Mouse (Mus musculus) midbrain, embryonic 12.5 days (tissue): Measurements from ENCODE around the gene Gm20388. TPM values are rescaled to one million over a fixed set of nuclear protein-coding genes. Genes with fewer than 3 reads are reported as not detected.

ENCODE experiments used
- ATAC-seq: fragments of 200-750 bp; cut with Nextera tagmentation; 2 replicates; pipeline ENCODE4 v1.8.0; 2017; ENCODE audit warnings: low read depth, moderate TSS enrichment, moderate library complexity; ENCODE audit not compliant: low FRiP score
- H3K27ac ChIP-seq: fragments of 300-500 bp; sonication (generic); replicated peaks from 2 replicates; pipeline ENCODE4 v1.5.1; 2016; ENCODE audit warnings: mild to moderate bottlenecking
- H3K27me3 ChIP-seq: fragments of 300-500 bp; sonication (generic); 2 replicates; pipeline ENCODE4 v1.6.1; 2016; ENCODE audit warnings: mild to moderate bottlenecking
- H3K36me3 ChIP-seq: fragments of 300-500 bp; sonication (generic); 2 replicates; pipeline ENCODE4 v1.6.1; 2016
- H3K4me1 ChIP-seq: fragments of 300-500 bp; sonication (generic); 2 replicates; pipeline ENCODE4 v1.6.1; 2016
- H3K4me2 ChIP-seq: fragments of 300-500 bp; sonication (generic); replicated peaks from 2 replicates; pipeline ENCODE4 v1.6.1; 2016; ENCODE audit warnings: mild to moderate bottlenecking, moderate library complexity
- H3K4me3 ChIP-seq: fragments of 300-500 bp; sonication (generic); 2 replicates; pipeline ENCODE4 v1.5.1; 2016; ENCODE audit warnings: mild to moderate bottlenecking
- H3K9ac ChIP-seq: fragments of 300-500 bp; sonication (generic); replicated peaks from 2 replicates; pipeline ENCODE4 v1.6.1; 2016; ENCODE audit warnings: mild to moderate bottlenecking, moderate library complexity
- H3K9me3 ChIP-seq: fragments of 300-500 bp; sonication (generic); 2 replicates; pipeline ENCODE4 v1.6.1; 2016; ENCODE audit warnings: mild to moderate bottlenecking
- WGBS: fragments of 180-500 bp; shearing (Covaris S2); methylation state at CpG from one replicate; pipeline ENCODE4 v1.1.7; 2016; 5-methylcytosine and 5-hydroxymethylcytosine counted together
- polyA plus RNA-seq: library from polyadenylated mRNA; unstranded; fragments of >200 nt; fragmentation: Nextera tagmentation; extraction: Ambion mirVana; gene quantifications from 2 replicates; pipeline ENCODE4 v1.2.1, GENCODE M21; 2016

The Gm20388 gene
- polyA plus RNA-seq, 1 experiment from 2014 or later: not detected

- H3K27me3 ChIP-seq: peaks cover 53% of the 10 kb centered on the region
- H3K9me3 ChIP-seq: no peaks in the 10 kb centered on the region
- no peaks in the 10 kb centered on the region for H3K36me3 ChIP-seq
- WGBS: under 1% methylated on average over 24 of the region's 25 CpGs
- peaks cover 74% of the 10 kb centered on the region for H3K4me1 ChIP-seq
- peak overlapping the region; percentile 100 for H3K27ac ChIP-seq
- H3K4me2 ChIP-seq: peak overlapping the region; percentile 90
- H3K4me3 ChIP-seq: peak overlapping the region; percentile 85
- H3K9ac ChIP-seq: peak overlapping the region; percentile 93
- no peak for ATAC-seq
Measured at GRCm38 (mm10) chr8:120488636-120489131, 578.0 kb downstream of the Gm20388 start.

GRCm38 (mm10) chr8:120489142-120489754 lies 578.6 kb downstream of the Gm20388 start:
- Histone ChIP-seq H3K36me3 (no peaks in the 10 kb centered on the region), H3K27me3 (peaks cover 52% of the 10 kb centered on the region), H3K4me1 (peaks cover 74% of the 10 kb centered on the region), H3K4me2 (peak overlapping the region; percentile 90), H3K9ac (peak overlapping the region; percentile 93), H3K4me3 (peak overlapping the region; percentile 85), H3K27ac (peak overlapping the region; percentile 100), H3K9me3 (no peaks in the 10 kb centered on the region)
- no peak for ATAC-seq
- 0% methylated on average over 66 of the region's 73 CpGs for WGBS

- no peak for ATAC-seq
- H3K27me3 ChIP-seq: peaks cover 46% of the 10 kb centered on the region
- 2% methylated on average over 15 of the region's 15 CpGs for WGBS
Measured at GRCm38 (mm10) chr8:120489771-120490281, 579.2 kb downstream of the Gm20388 start.

GRCm38 (mm10) chr8:120490354-120491141 lies 579.9 kb downstream of the Gm20388 start:
- ATAC-seq: no peak
- 15% methylated on average over 12 of the region's 12 CpGs for WGBS
- H3K27ac ChIP-seq: peak overlapping the region; percentile 100
- H3K4me1 ChIP-seq: peaks cover 74% of the 10 kb centered on the region
- peaks cover 45% of the 10 kb centered on the region for H3K27me3 ChIP-seq
- no peaks in the 10 kb centered on the region for H3K36me3 ChIP-seq
- no peaks in the 10 kb centered on the region for H3K9me3 ChIP-seq
- peak overlapping the region; percentile 90 for H3K4me2 ChIP-seq
- peak overlapping the region; percentile 85 for H3K4me3 ChIP-seq
- H3K9ac ChIP-seq: peak overlapping the region; percentile 93

More at GRCm38 (mm10) chr8:120489771-120490281, 579.2 kb downstream of the Gm20388 start:
- Histone ChIP-seq H3K4me2 (peak overlapping the region; percentile 90), H3K9ac (peak overlapping the region; percentile 93), H3K4me3 (peak overlapping the region; percentile 85), H3K9me3 (no peaks in the 10 kb centered on the region), H3K4me1 (peaks cover 74% of the 10 kb centered on the region), H3K27ac (peak overlapping the region; percentile 100), H3K36me3 (no peaks in the 10 kb centered on the region)

DNA sequence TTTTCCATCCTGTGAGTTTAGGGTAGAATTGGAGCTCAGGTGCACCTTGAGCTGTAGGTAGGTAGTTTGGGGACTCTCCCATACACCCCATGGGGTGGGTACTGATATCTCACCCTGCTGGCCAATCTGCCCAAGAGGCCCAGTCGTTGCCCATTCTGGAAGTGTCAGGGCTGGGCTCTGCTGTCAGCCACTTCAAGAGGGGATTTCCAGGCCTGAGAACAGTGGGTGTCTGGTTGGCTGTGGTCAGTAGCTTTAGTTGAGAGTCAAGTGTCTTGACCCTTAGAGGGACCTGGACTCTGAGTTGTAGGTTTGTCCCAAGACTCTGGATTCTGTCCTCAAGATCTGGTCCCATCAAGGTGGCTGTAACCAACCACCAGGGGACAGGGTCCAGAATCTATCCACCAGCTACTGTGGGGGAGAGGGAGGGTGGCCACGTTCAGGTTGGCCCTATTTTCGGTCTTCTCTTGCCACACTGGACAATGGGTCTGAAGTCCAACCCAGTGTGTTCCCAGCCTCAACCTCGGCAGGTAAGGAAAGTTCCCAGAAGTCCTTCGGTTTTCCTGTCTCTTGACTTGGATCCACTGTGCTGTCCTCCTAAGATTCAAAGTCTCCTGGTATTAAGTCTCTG lies 580.6 kb downstream of the Gm20388 start:
- Histone ChIP-seq H3K27ac (no peak overlapping the region), H3K36me3 (no peaks in the 10 kb centered on the region), H3K9ac (peak overlapping the region; percentile 93), H3K27me3 (peaks cover 52% of the 10 kb centered on the region), H3K4me2 (peak overlapping the region; percentile 90), H3K4me1 (peaks cover 71% of the 10 kb centered on the region), H3K9me3 (no peaks in the 10 kb centered on the region), H3K4me3 (peak overlapping the region; percentile 85)
- no peak for ATAC-seq
- WGBS: 73% methylated on average over 5 of the region's 5 CpGs

GRCm38 (mm10) chr8:120492193-120492880 lies 581.7 kb downstream of the Gm20388 start:
- Histone ChIP-seq H3K4me3 (peak overlapping the region; percentile 85), H3K27ac (peak overlapping the region; percentile 39; the same call in 1 of the 2 replicates), H3K9ac (peak overlapping the region; percentile 52), H3K4me2 (peak overlapping the region; percentile 90), H3K9me3 (no peaks in the 10 kb centered on the region), H3K4me1 (peaks cover 76% of the 10 kb centered on the region), H3K36me3 (no peaks in the 10 kb centered on the region), H3K27me3 (peaks cover 59% of the 10 kb centered on the region)
- 51% methylated on average over 14 of the region's 14 CpGs for WGBS
- no peak for ATAC-seq

DNA sequence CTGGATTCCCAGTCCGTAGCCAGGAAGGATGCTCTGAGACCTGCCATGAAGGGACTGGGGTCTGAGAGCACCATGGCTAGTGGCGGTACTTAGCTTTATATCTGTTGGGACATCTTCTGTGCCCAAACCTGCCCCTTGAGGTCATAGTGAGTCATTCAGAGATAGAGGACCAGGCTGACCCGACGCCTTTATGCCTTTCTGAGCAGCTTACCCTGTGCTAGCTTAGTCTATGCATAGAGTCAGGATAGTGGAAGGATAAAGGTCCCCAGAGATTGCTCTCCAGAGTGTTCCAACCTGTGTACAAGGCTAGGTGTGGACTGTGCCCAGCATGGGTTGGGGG lies 582.2 kb downstream of the Gm20388 start:
- Histone ChIP-seq H3K27ac (peak overlapping the region; percentile 39; the same call in 1 of the 2 replicates), H3K4me3 (peak overlapping the region; percentile 85), H3K4me2 (peak overlapping the region; percentile 90), H3K9ac (peak overlapping the region; percentile 52), H3K27me3 (peaks cover 59% of the 10 kb centered on the region), H3K4me1 (peaks cover 81% of the 10 kb centered on the region), H3K36me3 (no peaks in the 10 kb centered on the region), H3K9me3 (no peaks in the 10 kb centered on the region)
- no peak for ATAC-seq
- 50% methylated on average over 4 of the region's 4 CpGs for WGBS

DNA sequence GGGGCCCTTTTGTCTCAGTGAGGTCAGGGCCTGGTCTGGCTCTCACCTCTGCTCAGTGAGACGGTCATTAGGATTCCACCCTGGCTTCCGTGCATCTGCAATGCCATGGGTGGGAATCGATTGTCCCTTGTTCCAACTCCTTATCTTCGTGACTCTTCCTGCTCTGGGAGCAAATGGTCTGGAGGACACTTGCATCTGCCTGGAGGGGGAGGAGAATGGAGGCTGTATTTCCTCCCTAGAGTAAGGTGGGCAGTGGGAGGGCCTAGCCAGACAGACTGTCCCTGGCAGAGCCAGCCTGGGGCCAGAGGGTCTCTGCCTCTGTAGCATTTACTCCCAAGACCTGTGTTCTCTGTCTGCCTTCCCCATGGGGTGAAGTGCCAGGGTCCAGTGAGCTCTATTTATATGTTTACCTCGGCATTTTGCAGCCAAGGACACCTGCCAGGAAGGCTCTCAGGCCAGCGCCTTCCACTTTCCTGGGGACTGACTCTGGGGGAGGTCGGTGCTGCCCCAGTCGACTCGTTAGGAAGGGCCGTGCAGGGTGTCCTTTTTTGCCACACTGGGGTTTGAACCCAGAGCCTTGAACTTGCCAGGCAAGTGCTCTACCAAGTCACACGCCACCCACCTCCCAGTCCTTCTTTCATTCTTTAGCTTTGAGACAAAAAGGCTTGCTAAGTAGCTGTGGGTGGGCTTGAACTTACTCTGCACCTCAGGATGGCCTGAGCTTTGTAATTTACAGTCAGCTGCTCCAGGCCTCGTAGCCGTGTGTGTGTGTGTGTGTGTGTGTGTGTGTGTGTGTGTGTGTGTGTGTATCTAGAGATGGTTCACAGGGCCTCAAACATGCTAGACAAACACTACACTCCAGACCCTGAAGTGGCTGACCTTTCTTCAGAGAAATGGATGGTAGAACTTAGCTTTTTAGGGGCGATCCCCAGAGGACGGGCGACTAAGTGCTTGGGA lies 583.1 kb downstream of the Gm20388 start:
- peak overlapping the region; percentile 90 for H3K4me2 ChIP-seq
- H3K9ac ChIP-seq: peak overlapping the region; percentile 41
- H3K4me3 ChIP-seq: peak overlapping the region; percentile 85
- peaks cover 59% of the 10 kb centered on the region for H3K27me3 ChIP-seq
- ATAC-seq: no peak
- H3K9me3 ChIP-seq: no peaks in the 10 kb centered on the region
- no peaks in the 10 kb centered on the region for H3K36me3 ChIP-seq
- 64% methylated on average over 16 of the region's 16 CpGs for WGBS
- H3K27ac ChIP-seq: peak overlapping the region; percentile 70; the same call in 1 of the 2 replicates
- H3K4me1 ChIP-seq: peaks cover 90% of the 10 kb centered on the region

DNA sequence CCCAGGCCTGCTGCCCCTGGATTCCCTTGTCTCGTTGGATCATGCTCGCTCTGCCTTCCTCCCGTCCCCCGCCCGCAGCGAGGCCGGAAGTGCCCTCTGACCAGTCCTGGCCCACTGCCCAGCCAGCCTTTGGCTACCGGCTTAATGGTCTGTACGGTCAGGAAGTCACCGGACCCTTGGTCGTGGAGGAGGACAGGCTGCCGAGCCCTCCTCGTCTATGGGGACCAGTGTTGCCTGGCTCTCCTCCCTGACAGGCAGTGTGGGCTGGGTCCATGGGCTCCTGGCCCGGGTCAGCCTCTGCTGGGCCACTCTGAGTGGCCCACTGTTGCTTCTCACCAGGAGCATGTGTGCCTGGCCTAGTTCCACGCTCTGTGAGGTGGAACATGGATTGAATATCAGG lies 584.3 kb downstream of the Gm20388 start:
- no peaks in the 10 kb centered on the region for H3K9me3 ChIP-seq
- H3K4me2 ChIP-seq: peak overlapping the region; percentile 90
- H3K9ac ChIP-seq: peak overlapping the region; percentile 48
- H3K27ac ChIP-seq: peak overlapping the region; percentile 70; the same call in 1 of the 2 replicates
- WGBS: 39% methylated on average over 15 of the region's 15 CpGs
- no peak for ATAC-seq
- no peaks in the 10 kb centered on the region for H3K36me3 ChIP-seq
- peaks cover 95% of the 10 kb centered on the region for H3K4me1 ChIP-seq
- peak overlapping the region; percentile 15 for H3K4me3 ChIP-seq
- H3K27me3 ChIP-seq: peaks cover 66% of the 10 kb centered on the region

DNA sequence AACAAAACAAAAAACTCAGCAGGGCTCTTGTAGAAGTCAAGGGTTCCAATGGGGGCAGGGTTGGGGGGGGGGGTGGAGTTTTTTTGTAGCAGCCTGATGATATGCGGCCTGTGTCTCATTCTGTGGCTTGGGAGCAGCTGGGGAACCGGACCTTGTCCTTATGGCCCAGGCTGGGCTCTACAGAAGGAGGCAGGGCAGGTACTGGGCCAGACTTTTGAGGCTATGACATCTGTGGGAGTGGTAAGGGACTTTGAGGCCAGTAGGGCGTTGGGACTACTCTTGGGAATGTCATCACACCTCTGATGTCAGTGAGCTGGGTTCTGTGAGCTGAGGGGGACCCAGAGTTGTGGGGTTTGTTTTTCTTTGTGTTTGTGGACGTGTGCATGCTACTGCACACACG lies 584.8 kb downstream of the Gm20388 start:
- Histone ChIP-seq H3K4me1 (peaks cover 96% of the 10 kb centered on the region), H3K36me3 (no peaks in the 10 kb centered on the region), H3K9ac (no peak overlapping the region), H3K4me3 (no peak overlapping the region), H3K4me2 (peak overlapping the region; percentile 90), H3K27ac (no peak overlapping the region), H3K27me3 (peaks cover 66% of the 10 kb centered on the region), H3K9me3 (no peaks in the 10 kb centered on the region)
- ATAC-seq: no peak
- whole genome bisulfite sequencing: 70% methylated on average over 5 of the region's 5 CpGs
